Comparison of ENCODE assay signal across 8 mouse cellular contexts in genomic region chr14:21986733-21987659, GRCm38 (mm10). TPM values are rescaled to one million over a fixed set of nuclear protein-coding genes. Genes with fewer than 3 reads are reported as not detected.
DNase-seq lines count a peak whose midpoint lies in the region; ATAC-seq lines count a peak whose summit lies in the region.

No protein-coding gene starts in this region.

- no peaks in the 10 kb centered on the region for H3K36me3 ChIP-seq in hindbrain, embryonic 16.5 days (ENCODE audit: control insufficient read depth, insufficient read depth, low read length)
- no peaks in the 10 kb centered on the region for H3K36me3 ChIP-seq in liver, embryonic 13.5 days
- no peaks in the 10 kb centered on the region for H3K36me3 ChIP-seq in neural tube, embryonic 14.5 days (ENCODE audit: control insufficient read depth, insufficient read depth, low read length)

- peaks cover 8% of the 10 kb centered on the region for H3K27me3 ChIP-seq in hindbrain, embryonic 16.5 days (replicated peaks; ENCODE audit: control insufficient read depth, insufficient read depth, low read length)
- peaks cover 98% of the 10 kb centered on the region for H3K27me3 ChIP-seq in liver, embryonic 13.5 days
- H3K27me3 ChIP-seq in neural tube, embryonic 14.5 days (ENCODE audit: control insufficient read depth, insufficient read depth, low read length) = no peaks in the 10 kb centered on the region

- no peaks in the 10 kb centered on the region for H3K9me3 ChIP-seq in hindbrain, embryonic 16.5 days (ENCODE audit: control insufficient read depth, low read length)
- H3K9me3 ChIP-seq in liver, embryonic 13.5 days (replicated peaks) = no peaks in the 10 kb centered on the region
- H3K9me3 ChIP-seq in neural tube, embryonic 14.5 days (ENCODE audit: control insufficient read depth, low read length) = no peaks in the 10 kb centered on the region

- under 1% methylated on average over 41 of the region's 61 CpGs for WGBS in hindbrain, embryonic 16.5 days
- 1% methylated on average over 50 of the region's 61 CpGs for WGBS in liver, embryonic 13.5 days (ENCODE audit: insufficient replicate concordance)
- under 1% methylated on average over 60 of the region's 61 CpGs for WGBS in neural tube, embryonic 14.5 days

- H3K4me1 ChIP-seq in hindbrain, embryonic 16.5 days (ENCODE audit: control insufficient read depth, insufficient read depth, low read depth, low read length) = peaks cover 48% of the 10 kb centered on the region
- peaks cover 47% of the 10 kb centered on the region for H3K4me1 ChIP-seq in liver, embryonic 13.5 days (replicated peaks)
- peaks cover 19% of the 10 kb centered on the region for H3K4me1 ChIP-seq in neural tube, embryonic 14.5 days (ENCODE audit: control insufficient read depth, insufficient read depth, low read length)

- H3K4me3 ChIP-seq in hindbrain, embryonic 16.5 days (ENCODE audit: low read length) = peak overlapping the region; percentile 75
- H3K4me3 ChIP-seq in liver, embryonic 13.5 days (replicated peaks) = peak overlapping the region; percentile 59
- H3K4me3 ChIP-seq in neural tube, embryonic 14.5 days (ENCODE audit: low read depth, low read length) = peak overlapping the region; percentile 84

- ATAC-seq in hindbrain, embryonic 16.5 days = peak; percentile 34
- ATAC-seq in liver, embryonic 13.5 days (ENCODE audit: low read depth) = no peak
- ATAC-seq in neural tube, embryonic 14.5 days (ENCODE audit: low read depth) = peak; percentile 28
- ATAC-seq in frontal cortex, adult (ENCODE audit: low TSS enrichment) = no peak; the same call in 1 of the 2 replicates

- H3K4me2 ChIP-seq in hindbrain, embryonic 16.5 days (ENCODE audit: low read length) = peak overlapping the region; percentile 84
- peak overlapping the region; percentile 66 for H3K4me2 ChIP-seq in liver, embryonic 13.5 days
- peak overlapping the region; percentile 81 for H3K4me2 ChIP-seq in neural tube, embryonic 14.5 days (ENCODE audit: low read depth, low read length)

- peak; percentile 62 for DNase-seq in embryo, embryonic 10 days (ENCODE audit: low spot score)
- DNase-seq in embryo, embryonic 9.5 days (ENCODE audit: extremely low spot score) = no peak
- DNase-seq in Muller cell, postnatal 12 days (ENCODE audit: inconsistent ontology term) = peak; percentile 42
- peak; percentile 23 for DNase-seq in fibroblast of lung, adult 2 months (ENCODE audit: low read depth)
- no peak for DNase-seq in liver, embryonic 13.5 days

- H3K27ac ChIP-seq in hindbrain, embryonic 16.5 days (ENCODE audit: low read depth, low read length) = peak overlapping the region; percentile 92
- peak overlapping the region; percentile 63 for H3K27ac ChIP-seq in liver, embryonic 13.5 days
- peak overlapping the region; percentile 97 for H3K27ac ChIP-seq in neural tube, embryonic 14.5 days (ENCODE audit: low read depth, low read length)

- H3K9ac ChIP-seq in hindbrain, embryonic 16.5 days (ENCODE audit: low read depth, low read length) = peak overlapping the region; percentile 83
- H3K9ac ChIP-seq in liver, embryonic 13.5 days = peak overlapping the region; percentile 59
- peak overlapping the region; percentile 84 for H3K9ac ChIP-seq in neural tube, embryonic 14.5 days (replicated peaks; ENCODE audit: low read depth, low read length)

RNA-seq across cellular contexts. Expression of gene Zfp503, which starts 2.4 kb away (rescaled TPM):
- 8.0 and 9.9 TPM in 2 replicates for polyA plus RNA-seq in hindbrain, embryonic 16.5 days (2015; fragmentation: Nextera tagmentation; extraction: Ambion mirVana)
- 0.82 and 1.4 TPM in 2 replicates for polyA plus RNA-seq in liver, embryonic 13.5 days (2015; fragmentation: Nextera tagmentation; extraction: Ambion mirVana)
- 7.0 TPM in 2 replicates for polyA plus RNA-seq in neural tube, embryonic 14.5 days (2014; fragmentation: Nextera tagmentation; extraction: Ambion mirVana)

RNA-seq across cellular contexts. Expression of gene Lrmda, which starts 32.5 kb away (rescaled TPM):
- 0.30 and 0.80 TPM in 2 replicates for polyA plus RNA-seq in hindbrain, embryonic 16.5 days (2015; fragmentation: Nextera tagmentation; extraction: Ambion mirVana)
- polyA plus RNA-seq in liver, embryonic 13.5 days (2015; fragmentation: Nextera tagmentation; extraction: Ambion mirVana) = 0.25 and 0.27 TPM in 2 replicates
- 0.28 and 0.35 TPM in 2 replicates for polyA plus RNA-seq in neural tube, embryonic 14.5 days (2014; fragmentation: Nextera tagmentation; extraction: Ambion mirVana)

Comparison
In these comparisons a context has a peak if more than half of its experiments do, and no peak if none do; other contexts are left out.
1. DNase-seq: peak in embryo, embryonic 10 days (single experiment), Muller cell, postnatal 12 days (single experiment) and fibroblast of lung, adult 2 months (single experiment); none in embryo, embryonic 9.5 days (single experiment) and liver, embryonic 13.5 days (single experiment).
2. ATAC-seq: peak in hindbrain, embryonic 16.5 days (single experiment) and neural tube, embryonic 14.5 days (single experiment); none in liver, embryonic 13.5 days (single experiment) and frontal cortex, adult (single experiment).
3. Peak in every context shown above with its lines, with median percentiles within 50 percentile points of each other: H3K27ac ChIP-seq, H3K4me2 ChIP-seq, H3K4me3 ChIP-seq and H3K9ac ChIP-seq.